Mouse (Mus musculus): ENCODE data around the gene Gm3173.
"Not testable (repeated sequence)": the region's sequence is repeated elsewhere in the genome, so short reads cannot be mapped to it uniquely, and the experiment has no call there.

DNA sequence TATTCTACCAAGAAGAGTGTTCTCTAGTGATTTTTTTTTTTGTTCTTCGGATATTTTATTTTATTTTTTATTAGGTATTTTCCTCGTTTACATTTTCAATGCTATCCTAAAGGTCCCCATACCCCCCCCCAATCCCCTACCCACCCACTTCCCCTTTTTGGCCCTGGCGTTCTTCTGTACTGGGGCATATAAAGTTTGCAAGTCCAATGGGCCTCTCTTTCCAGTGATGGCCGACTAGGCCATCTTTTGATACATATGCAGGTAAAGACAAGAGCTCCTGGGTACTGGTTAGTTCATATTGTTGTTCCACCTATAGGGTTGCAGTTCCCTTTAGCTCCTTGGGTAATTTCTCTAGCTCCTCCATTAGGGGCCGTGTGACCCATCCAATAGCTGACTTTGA, 29.5 kb upstream of the Gm3173 start:
- TF ChIP-seq EP300 (optimal IDR thresholded peaks at IDR 0.05); CTCF (IDR thresholded peaks at IDR 0.05; ENCODE audit: low read depth): not testable (repeated sequence)

Data from stomach, postnatal 0 days (tissue).